Mouse (Mus musculus): ENCODE results near the gene Btbd11. TPM values are rescaled to one million over a fixed set of nuclear protein-coding genes. Genes with fewer than 3 reads are reported as not detected.

Btbd11 gene
- total and polyA plus RNA-seq, 3 experiments, result 10.1 to 18.5 (median 15.4) TPM

- dilution Hi-C loops (cut with MboI; ENCODE audit: extremely low pct_ligation_motif_present, extremely low pct_unique_long_range_greater_than_20kb, low sequenced_read_pairs), result no loop called here
- no peak overlapping the region for H3K4me3 ChIP-seq (replicated peaks in 1 of 3; ENCODE audit: low read depth in 2 of 3, low read length in 2 of 3, poor library complexity in 1 of 3)
- no peaks in the 10 kb centered on the region for H3K27me3 ChIP-seq (replicated peaks)
- TF ChIP-seq E2F4 (IDR thresholded peaks at IDR 0.05; ENCODE audit: insufficient replicate concordance, low read depth, low read length) (no peak), CTCF (conservative IDR thresholded peaks at IDR 0.05 in 1 of 2, IDR thresholded peaks at IDR 0.05 in 1 of 2; ENCODE audit: low read depth in 2 of 2, low read length in 2 of 2) (no peak), SMC3 (IDR thresholded peaks at IDR 0.05; ENCODE audit: low read depth, low read length) (no peak), TBP (conservative IDR thresholded peaks at IDR 0.05; ENCODE audit: low read depth, low read length) (no peak), CHD1 (IDR thresholded peaks at IDR 0.05; ENCODE audit: low read depth, low read length) (no peak), PAX5 (IDR thresholded peaks at IDR 0.05; ENCODE audit: low read length) (no peak), IRF4 (IDR thresholded peaks at IDR 0.05; ENCODE audit: low read depth, low read length) (no peak), SIN3A (IDR thresholded peaks at IDR 0.05; ENCODE audit: low read length) (no peak), MAFK (IDR thresholded peaks at IDR 0.05; ENCODE audit: insufficient replicate concordance, low read length) (no peak), MEF2A (IDR thresholded peaks at IDR 0.05; ENCODE audit: borderline replicate concordance, low read depth, low read length) (no peak), UBTF (IDR thresholded peaks at IDR 0.05; ENCODE audit: low read depth, low read length) (no peak), ZC3H11A (IDR thresholded peaks at IDR 0.05; ENCODE audit: low read depth, low read length) (no peak), POLR2AphosphoS2 (IDR thresholded peaks at IDR 0.05; ENCODE audit: low read depth, low read length) (no peak), CHD2 (IDR thresholded peaks at IDR 0.05; ENCODE audit: low read length) (no peak), JUND (conservative IDR thresholded peaks at IDR 0.05; ENCODE audit: low read depth, low read length) (no peak), KAT2A (IDR thresholded peaks at IDR 0.05; ENCODE audit: insufficient replicate concordance, low read length) (no peak), BHLHE40 (IDR thresholded peaks at IDR 0.05; ENCODE audit: low read depth, low read length) (no peak), ZKSCAN1 (IDR thresholded peaks at IDR 0.05; ENCODE audit: borderline replicate concordance, low read depth, low read length) (no peak), NELFE (IDR thresholded peaks at IDR 0.05; ENCODE audit: low read depth, low read length) (no peak), USF2 (conservative IDR thresholded peaks at IDR 0.05; ENCODE audit: low read depth, low read length) (no peak)
- no peaks in the 10 kb centered on the region for H3K79me2 ChIP-seq (replicated peaks; ENCODE audit: control insufficient read depth, extremely low read depth, insufficient read depth, poor library complexity, severe bottlenecking)
- in situ Hi-C loops (cut with MboI; ENCODE audit: low pct_ligation_motif_present, low pct_unique_long_range_greater_than_20kb, low sequenced_read_pairs), result no loop called here
- no peak overlapping the region for H3K27ac ChIP-seq (ENCODE audit: insufficient read depth, low read depth)
- no peak for DNase-seq (ENCODE audit: extremely low read depth)
- H3K4me1 ChIP-seq (ENCODE audit: control insufficient read depth in 1 of 2, insufficient read depth in 2 of 2), result no peaks in the 10 kb centered on the region
- peaks cover 6 to 90% of the 10 kb centered on the region in 2 experiments for H3K36me3 ChIP-seq (replicated peaks in 1 of 2; ENCODE audit: control insufficient read depth in 1 of 2, insufficient read depth in 1 of 2, low read length in 1 of 2)
- no peak overlapping the region for H3K4me2 ChIP-seq (ENCODE audit: insufficient read depth, low read depth, poor library complexity, severe bottlenecking)
- no peak overlapping the region for H3K9ac ChIP-seq (ENCODE audit: insufficient read depth, low read depth)
- no peaks in the 10 kb centered on the region for H3K9me3 ChIP-seq (replicated peaks; ENCODE audit: low read length)
Measured at GRCm38 (mm10) chr10:85633577-85633976, 247.0 kb downstream of the Btbd11 start.

DNA sequence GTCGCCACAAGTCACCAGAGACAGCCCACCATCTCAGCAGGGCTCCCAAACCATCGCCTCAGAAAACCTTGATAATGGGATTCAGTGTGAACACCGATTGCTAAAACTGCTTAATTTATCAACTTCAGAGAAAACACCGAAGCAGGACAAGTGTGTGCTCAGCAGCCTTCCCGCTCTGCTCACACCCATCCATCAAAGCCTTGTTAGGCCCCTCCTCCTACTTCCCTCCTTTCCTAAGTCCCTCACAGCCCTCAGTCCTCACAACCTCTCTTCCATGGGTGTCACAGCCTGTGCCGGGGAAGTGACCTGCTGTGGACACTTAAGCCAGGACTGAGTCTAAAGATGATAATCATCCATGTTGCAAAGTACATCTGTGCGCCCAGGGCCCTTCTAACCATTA lies 251.0 kb downstream of the Btbd11 start:
- DNase-seq (ENCODE audit: extremely low read depth), result no peak
- no peak overlapping the region for H3K27ac ChIP-seq (ENCODE audit: insufficient read depth, low read depth)
- no peaks in the 10 kb centered on the region for H3K27me3 ChIP-seq (replicated peaks)
- in situ Hi-C loops (cut with MboI; ENCODE audit: low pct_ligation_motif_present, low pct_unique_long_range_greater_than_20kb, low sequenced_read_pairs), result no loop called here
- peaks cover 0 to 74% of the 10 kb centered on the region in 2 experiments for H3K36me3 ChIP-seq (replicated peaks in 1 of 2; ENCODE audit: control insufficient read depth in 1 of 2, insufficient read depth in 1 of 2, low read length in 1 of 2)
- H3K9ac ChIP-seq (ENCODE audit: insufficient read depth, low read depth), result no peak overlapping the region
- H3K4me2 ChIP-seq (ENCODE audit: insufficient read depth, low read depth, poor library complexity, severe bottlenecking), result no peak overlapping the region
- no peaks in the 10 kb centered on the region for H3K4me1 ChIP-seq (ENCODE audit: control insufficient read depth in 1 of 2, insufficient read depth in 2 of 2)
- H3K79me2 ChIP-seq (replicated peaks; ENCODE audit: control insufficient read depth, extremely low read depth, insufficient read depth, poor library complexity, severe bottlenecking), result no peaks in the 10 kb centered on the region
- dilution Hi-C loops (cut with MboI; ENCODE audit: extremely low pct_ligation_motif_present, extremely low pct_unique_long_range_greater_than_20kb, low sequenced_read_pairs), result no loop called here
- H3K4me3 ChIP-seq (replicated peaks in 1 of 3; ENCODE audit: low read depth in 2 of 3, low read length in 2 of 3, poor library complexity in 1 of 3), result no peak overlapping the region
- TF ChIP-seq TBP (conservative IDR thresholded peaks at IDR 0.05; ENCODE audit: low read depth, low read length) (no peak), JUN (IDR thresholded peaks at IDR 0.05; ENCODE audit: insufficient read depth, low read depth, low read length) (no peak), ETS1 (conservative IDR thresholded peaks at IDR 0.05; ENCODE audit: low read depth, low read length) (no peak), PAX5 (IDR thresholded peaks at IDR 0.05; ENCODE audit: low read length) (no peak)
- no peaks in the 10 kb centered on the region for H3K9me3 ChIP-seq (replicated peaks; ENCODE audit: low read length)

Data from CH12.LX (cell line).